Mouse (Mus musculus): ENCODE results near the gene Pabpn1l.
A peak's percentile ranks its signal among the peaks of the same experiment; 100 is the strongest.

Pabpn1l gene

DNA sequence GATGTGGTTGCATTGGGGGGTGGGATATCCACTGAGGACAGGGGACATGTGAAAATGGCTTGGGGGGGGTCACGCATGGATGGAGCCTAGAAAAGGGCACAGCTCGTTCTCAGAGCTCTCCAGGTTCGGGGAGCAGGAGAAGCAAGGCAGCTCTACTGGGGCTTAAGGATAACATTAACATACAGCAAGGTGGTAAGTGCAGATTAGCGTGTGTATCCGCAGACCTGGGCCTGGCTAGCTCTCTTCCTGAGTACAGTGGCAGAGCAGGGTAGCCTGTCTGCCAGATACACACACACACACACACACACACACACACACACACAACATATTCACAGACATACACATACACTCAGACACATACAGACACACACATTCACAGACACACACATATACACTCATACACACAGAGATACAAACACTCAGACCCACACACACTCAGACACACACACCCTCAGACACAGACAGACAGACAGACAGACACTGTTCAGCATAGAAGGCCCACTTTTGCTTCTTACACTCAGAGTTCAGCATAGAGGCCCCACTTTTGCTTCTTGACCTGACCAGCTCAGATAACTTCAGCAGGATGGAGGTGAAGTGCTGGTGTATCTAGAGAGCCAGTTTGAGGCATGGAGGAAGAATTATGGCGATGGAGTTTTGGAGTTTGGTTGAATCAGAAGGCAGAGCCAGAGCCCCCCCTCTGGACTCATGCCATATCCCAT lies 3.7 kb downstream of the Pabpn1l start:
- DNase-seq (ENCODE audit: inconsistent ontology term) = no peak

DNA sequence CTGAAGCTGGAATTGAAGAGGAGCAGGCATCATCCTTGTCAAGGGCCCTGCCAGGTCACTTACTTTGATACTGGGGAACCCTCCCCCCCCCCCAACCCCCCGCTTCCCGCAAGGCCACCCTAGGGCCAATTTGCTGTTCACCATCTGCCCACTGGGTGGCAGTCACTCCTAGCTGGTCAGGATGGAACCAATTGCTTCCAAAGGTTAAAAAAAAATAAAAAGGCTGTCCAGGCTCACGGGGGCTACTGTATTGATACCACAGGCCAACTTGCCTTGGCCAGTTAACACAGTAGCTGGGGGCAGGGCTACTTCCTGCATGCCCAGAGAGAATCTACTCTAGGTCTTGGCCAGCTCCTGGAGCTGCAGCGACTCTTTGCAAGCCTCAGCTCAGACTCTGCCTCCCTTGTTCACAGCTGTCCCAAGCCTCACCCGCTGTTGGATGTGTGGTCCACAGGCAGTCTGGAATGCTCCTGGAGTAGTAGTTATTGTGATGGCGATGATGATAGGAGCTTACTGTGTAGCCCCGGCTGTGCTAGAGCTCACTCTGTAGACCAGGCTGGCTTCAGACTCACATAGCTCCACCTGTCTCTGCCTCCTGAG lies 4.5 kb downstream of the Pabpn1l start:
- peak; percentile 59 for DNase-seq (ENCODE audit: inconsistent ontology term)

DNA sequence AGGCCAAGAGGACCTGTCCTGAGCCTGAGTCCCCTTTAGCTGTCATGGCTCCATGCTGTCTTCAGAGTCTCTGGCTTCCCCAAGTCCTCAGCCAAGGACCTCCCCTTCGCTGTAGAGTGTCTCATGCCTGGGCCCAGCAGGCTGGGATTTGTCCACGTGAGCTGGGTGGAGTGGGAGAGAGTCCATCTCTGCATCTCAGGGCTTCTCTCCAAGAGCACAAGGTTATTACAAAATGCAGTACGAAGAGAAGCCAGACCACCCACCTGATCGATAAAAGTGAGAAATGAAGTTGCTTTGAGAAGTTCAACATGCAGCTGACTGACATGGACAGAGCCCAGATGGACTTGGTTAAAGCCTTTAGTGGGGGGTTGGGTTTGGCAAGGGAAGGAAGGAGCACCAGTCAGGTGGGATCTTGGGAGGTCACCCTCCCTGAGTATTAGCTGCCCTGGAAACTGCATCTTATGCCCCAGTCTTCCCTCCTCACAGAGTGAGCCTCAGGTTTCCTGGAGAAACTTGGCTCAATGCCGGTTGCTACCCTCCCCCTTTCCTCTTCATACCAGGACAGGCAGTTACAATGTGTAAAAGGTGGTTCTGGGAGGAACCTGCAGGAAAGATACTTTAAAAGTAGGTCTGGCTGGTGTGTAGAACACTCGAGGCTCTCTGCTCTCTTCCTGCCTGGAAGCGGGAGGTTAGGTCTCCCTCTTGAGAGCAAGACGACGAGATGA lies 6.2 kb downstream of the Pabpn1l start:
- no peak for DNase-seq (ENCODE audit: inconsistent ontology term)

DNA sequence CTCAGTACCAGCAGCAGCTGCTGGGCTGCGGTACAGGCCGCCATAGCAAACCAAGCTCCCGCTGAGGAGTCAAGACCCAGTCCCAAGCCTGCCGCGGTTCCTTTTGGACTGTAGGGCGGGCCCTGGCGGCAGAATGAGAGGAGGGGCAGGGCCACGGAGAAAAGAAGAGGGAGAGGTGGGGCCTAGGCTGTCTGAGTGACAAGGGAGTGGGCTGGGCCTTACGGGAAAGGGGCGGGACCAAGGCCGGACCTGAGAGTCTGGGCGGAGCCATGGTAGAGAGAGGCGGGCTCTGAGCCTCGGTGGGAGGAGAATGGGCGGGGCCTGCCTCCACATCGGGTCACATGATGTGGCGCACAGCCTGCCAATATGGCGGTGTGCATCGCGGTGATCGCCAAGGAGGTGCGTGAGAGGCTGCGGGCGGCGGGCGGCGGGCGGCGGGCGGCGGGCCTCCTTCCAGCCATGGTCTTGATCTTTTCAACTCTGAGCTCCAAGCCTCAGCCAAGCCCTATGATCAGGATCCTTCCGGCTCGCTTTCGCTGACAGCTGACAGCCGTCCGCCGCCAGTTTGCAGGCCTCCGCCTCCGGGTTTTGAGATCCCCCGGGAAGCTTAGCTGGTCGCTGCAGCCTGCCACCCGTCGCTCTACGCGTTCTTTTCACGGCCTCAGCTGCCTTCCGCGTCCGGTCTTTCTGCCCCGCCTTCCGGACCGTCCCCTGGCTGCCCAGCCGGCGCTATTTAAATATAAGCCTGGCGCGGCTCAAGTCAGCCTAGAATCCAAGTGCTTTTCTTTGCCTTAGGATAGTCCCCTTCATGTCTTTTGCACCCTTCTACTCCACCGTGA lies 11.0 kb downstream of the Pabpn1l start, which contains the start of the genes Galns and Trappc2l:
TSS of gene Galns (minus strand) at position 169 of the 839 bp plus-strand sequence.
TSS of gene Trappc2l (plus strand) at position 346 of the 839 bp plus-strand sequence.
- DNase-seq (ENCODE audit: inconsistent ontology term) = peak; percentile 99

DNA sequence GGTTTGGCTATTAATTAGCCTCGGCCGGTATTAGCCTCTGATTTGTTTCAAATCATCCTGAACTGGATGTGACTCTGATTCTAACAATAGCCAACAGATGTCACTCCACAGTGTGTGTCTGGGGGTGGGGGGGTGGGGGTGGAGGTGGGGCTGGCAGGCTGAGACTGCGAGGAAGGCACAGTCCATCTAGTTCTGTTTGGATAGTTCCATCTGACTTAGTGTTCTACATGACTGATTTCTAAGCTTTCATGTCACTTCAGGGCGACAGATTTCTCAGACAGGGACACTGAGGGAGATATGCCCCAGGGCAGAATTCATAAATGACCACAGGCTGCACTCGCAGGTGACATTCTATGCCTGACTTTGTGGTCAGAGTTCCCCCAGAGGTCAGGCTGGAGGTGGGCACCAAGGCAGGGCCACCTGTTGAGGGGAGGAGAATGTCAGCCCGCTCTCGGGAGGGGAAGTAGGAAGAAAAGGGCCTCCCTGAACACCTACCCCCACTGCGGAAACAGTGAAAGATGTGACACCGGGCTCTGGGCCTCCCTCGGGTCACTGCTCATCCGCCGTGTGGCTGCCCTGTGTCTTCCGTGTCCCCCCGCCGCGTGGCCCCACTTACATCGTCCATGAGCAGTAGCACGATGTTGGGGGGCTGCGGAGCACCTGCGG lies 11.8 kb downstream of the Pabpn1l start:
- DNase-seq (ENCODE audit: inconsistent ontology term) = no peak

DNA sequence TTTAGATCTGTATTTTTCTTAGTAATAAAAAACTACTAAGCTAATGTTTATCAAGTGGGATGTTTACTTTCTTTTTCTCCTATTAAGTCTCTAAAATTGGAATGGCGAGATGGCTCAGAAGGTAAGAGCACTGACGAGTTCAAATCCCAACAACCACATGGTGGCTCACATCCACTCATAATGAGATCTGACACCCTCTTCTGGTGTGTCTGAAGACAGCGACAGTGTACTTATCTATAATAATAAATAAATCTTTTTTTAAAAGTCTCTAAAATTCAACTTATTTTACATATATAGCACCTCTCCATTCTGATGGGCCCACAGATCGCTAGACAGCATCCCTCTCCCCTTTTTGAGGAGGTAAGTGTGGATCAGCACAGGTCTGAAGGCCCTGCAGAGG lies 12.3 kb downstream of the Pabpn1l start:
- no peak for DNase-seq (ENCODE audit: inconsistent ontology term)

DNA sequence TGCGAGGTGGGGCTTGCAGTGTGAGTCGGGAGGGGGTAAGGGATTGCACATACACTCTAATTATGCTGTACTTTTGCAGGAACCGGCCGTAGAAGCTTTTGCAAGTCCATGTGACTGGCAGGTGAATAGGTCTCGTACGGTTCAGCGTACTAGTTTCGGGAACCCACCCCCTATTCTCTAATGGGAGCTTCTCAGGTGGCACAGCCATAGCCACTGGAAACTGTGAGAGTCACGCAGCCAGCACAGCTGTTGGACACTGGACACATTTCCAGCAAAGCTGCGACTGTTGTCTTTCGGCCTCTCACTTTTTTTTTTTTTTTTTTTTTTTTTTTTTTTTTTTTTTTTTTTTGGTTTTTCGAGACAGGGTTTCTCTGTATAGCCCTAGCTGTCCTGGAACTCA lies 15.7 kb downstream of the Pabpn1l start:
- no peak for DNase-seq (ENCODE audit: inconsistent ontology term)

DNA sequence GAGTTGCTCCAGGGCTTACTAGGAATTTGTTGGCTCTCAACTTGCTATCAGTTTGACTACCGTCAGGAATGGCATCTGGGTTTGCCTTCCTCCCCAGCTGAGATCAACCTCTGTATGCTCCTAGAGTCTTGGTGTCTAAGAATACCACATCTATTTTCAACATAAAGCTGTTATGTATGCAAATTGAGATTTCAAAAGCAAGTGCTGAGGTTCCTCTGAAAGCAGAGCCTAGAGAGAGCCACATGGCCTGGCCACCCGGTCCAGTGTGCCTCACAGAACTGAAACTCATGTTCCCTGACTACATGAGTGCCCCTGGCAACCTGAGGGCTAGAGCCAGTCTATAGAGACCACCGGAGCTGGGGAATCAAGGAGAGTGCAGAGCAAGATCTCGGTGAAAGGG lies 17.2 kb downstream of the Pabpn1l start:
- no peak for DNase-seq (ENCODE audit: inconsistent ontology term)

DNA sequence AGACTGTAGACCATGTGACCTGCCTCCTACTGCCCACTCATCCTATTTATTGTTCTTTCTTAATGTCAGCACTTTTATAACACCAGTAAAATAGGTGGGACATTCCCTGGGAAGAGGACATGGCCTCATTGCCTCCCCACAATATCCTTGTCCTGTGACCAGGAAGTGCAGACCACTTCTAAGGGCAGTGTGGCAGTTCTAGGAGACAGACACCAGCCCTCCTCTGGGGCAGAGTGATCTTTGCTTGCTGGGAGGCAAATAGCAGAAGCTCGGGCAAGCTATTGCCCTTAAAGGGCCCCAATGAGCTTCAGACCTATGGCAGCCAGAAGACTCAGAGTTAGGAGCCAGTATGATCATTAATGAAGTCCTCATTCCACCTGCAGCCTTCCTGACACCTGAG lies 17.9 kb downstream of the Pabpn1l start:
- no peak for DNase-seq (ENCODE audit: inconsistent ontology term)

DNA sequence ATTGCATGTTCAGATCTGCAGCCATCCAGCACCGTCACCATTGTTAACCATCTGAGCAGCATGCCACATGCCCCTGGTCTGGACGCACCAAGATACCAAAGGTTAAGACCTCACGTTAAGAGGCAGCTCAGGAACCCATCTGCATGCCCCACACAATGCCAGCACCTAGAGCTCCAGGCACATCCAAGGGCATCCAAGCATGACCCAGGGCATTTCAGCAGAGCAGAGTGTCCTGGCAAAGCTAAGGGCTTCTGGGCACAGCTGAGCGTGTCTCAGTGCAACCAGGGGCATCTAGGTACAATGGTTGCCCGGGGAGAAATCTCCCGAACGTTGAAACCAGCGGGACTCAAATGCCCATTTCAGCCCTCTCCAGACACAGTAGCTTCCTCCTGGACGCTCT lies 21.9 kb downstream of the Pabpn1l start:
- DNase-seq (ENCODE audit: inconsistent ontology term) = no peak

DNA sequence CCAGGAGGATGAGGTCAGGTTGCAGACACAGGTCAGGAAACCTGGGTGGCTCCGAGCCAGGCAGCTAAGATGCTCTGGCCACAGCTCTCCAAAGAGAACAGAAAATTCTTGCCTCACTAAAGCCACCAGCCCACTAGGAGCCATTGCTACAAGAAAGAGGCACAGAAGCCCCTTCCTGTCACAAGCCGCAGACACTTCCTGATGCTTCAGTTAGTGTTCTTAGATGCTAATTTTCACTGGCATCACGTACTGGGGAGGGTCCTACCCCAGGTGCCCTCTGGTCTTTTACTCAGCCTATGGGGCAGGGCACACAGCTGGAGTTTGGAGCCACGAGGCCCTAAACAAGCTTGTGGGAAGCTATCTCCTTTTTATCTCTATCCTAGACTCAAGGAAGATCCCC lies 26.5 kb downstream of the Pabpn1l start:
- no peak for DNase-seq (ENCODE audit: inconsistent ontology term)

DNA sequence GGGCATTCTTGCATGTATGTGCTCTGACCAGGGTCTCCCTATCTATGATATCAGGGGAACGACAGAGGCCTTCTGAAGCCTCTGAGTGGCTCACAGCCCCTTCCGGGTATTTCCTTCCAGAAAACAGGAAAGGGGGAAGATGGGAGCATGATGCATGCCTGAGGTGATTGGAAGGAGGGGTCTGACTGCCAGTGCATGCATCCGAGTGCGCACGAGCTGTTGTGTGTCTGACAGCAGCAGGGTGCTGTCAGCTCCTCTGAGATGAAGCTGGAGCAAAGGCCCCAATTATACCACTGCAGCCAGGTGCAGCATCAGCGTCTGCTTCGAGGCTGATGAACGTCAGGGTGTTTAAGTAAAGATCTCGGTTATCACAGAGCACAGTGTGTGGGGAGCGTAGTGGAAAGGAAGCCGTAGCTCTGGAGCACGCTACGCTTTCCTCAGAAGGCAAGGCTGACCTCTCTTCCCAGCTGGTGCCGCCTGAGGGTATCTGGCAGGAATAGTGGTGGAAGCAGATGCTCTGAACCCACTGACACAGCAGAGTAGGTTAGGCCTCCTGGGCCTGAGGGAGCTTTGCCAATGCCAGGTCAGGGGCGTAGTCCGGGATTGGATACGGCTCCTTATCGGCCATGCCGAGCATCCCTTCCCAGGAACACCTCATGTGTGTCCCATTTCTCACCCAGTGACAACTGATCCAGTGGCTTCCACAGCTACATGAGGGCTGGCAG lies 28.6 kb downstream of the Pabpn1l start:
- no peak for DNase-seq (ENCODE audit: inconsistent ontology term)

DNA sequence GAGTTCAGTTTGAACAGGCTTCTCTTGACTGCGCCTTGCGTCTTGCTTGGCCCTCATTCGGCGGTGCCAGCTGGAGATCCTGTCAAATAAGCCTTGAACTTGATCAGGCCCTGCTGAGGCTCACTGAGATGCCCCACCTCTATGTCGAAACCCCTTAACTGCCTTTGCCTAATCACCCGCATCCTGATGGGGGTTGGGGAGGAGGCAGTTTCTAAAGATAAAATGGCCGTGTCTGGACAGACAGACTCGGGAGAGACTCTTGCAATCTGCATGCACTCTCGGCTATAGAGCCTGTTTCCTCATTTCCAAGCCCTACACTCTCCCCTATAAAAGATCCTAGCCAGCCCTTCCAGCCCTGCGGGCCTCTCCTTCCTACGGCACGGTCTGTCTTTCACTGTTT lies 29.3 kb downstream of the Pabpn1l start:
- DNase-seq (ENCODE audit: inconsistent ontology term) = no peak

DNA sequence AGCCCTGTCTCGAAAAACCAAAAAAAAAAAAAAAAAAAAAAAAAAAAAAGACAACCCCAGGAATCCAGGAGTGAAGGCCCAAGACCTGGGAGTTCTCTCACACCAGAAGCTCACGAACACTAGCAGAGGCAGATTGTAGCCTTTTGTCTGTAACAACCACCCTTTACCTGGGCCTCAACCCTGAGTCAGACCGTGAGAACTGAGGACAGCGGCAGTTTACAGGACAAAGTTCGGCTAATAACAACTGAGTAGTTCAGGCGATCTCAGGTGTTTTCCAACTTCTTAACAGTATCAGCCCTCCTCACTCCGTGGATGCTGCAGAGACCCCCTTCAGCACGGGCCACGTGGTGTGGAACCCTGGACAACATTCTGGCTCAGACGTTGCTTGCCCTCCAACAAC lies 35.8 kb downstream of the Pabpn1l start:
- no peak for DNase-seq (ENCODE audit: inconsistent ontology term)

DNA sequence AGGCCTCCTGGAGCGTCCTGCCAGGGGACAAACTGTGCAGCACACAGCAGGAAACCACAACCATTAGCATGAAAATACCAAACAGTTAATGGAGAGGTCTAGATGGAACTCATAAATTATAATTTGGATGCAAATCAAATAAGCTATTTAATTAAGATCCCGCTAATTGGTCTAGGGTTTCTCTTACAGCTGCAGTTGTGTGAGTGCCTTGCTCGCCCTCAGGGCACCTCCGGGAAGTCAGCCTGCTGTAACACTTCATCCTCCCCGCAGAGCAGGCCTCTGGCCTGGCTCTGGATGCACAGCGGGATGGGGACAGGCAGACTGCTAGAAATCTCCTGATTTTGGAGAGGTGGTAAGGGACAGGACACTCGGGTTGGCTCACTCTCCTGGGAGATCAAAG lies 36.4 kb downstream of the Pabpn1l start:
- peak; percentile 83 for DNase-seq (ENCODE audit: inconsistent ontology term)

DNA sequence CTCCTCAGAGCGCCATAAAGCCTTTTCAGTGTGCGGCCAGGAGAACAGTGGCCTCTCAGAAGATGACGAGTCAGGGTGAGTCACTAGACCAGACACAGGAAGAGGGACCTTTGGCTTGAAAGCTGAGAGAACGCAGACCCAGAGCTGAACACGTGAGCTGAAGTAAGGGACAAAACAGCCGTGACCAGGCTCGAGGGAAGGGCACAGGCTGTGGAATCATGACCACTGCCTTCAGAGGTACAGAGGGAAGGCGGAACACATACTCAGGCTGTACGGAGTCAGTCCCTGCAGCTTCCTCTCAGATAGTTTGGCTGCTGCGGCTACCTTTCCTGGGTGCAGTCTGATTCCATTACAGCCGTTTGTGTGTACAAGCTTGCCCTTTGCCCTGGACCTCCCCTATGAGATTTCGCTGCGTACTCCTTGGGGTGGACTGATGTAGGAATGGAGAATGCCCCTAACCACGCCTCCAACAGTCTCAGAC lies 37.1 kb downstream of the Pabpn1l start:
- peak; percentile 44 for DNase-seq (ENCODE audit: inconsistent ontology term)

DNA sequence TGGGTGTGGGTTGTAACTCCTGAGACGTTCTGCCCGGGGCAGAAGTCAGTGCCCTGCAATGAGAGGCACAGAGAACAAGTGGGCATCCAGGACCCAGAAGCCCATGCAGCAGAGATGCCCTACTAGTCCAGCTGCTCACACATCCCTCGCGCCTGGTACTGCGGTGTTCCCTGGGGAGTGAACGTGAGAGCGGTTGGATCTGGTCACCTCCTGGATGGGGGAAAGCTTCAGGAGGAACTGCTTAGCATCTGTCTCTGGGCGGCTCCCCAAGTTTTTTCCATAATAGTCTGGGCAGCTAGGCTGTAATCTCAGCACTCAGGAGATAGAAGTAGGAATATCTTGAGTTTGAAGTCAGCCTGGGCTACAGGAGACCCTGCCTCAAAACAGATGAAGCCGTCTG lies 37.6 kb downstream of the Pabpn1l start:
- DNase-seq (ENCODE audit: inconsistent ontology term) = no peak

DNA sequence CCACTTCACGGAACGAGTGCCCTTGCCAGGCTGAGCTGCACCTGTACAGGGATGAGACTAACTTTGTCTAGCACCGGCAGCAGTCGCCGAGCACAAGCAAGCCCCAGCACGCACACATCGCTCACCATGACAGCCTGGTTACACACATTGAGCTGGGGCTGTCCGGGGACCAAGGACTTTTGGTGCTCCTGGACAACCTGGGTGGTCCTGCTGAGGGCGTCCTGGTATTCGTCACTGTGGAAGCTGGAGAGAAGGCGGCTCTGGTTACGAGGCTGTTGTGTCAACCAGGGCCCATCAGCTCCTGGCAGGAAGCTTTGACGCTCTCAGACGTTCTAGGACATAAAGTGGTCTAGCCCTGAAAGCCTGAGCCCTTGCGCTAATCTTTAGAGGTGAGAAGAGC lies 41.6 kb downstream of the Pabpn1l start:
- no peak for DNase-seq (ENCODE audit: inconsistent ontology term)

DNA sequence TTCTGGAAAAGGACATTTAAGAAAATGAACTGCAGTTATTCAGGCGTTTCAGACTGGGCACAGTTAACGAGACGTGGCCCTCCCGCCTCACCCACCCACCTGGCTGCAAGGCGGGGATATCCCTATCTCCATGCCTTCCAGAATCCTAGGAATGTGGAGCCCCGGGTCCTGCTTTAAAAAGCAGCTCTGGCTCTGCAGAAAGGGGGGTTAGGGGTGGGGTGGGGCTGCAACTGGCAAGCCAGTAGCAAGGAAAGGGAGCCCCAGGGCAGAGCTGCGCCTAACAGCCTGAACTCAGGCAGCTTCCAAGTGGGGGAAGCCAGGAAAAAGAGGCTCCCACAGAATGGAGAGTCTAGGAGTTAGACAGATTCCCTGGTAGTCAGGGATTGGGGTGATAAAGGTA lies 43.3 kb downstream of the Pabpn1l start:
- peak; percentile 41 for DNase-seq (ENCODE audit: inconsistent ontology term)

DNA sequence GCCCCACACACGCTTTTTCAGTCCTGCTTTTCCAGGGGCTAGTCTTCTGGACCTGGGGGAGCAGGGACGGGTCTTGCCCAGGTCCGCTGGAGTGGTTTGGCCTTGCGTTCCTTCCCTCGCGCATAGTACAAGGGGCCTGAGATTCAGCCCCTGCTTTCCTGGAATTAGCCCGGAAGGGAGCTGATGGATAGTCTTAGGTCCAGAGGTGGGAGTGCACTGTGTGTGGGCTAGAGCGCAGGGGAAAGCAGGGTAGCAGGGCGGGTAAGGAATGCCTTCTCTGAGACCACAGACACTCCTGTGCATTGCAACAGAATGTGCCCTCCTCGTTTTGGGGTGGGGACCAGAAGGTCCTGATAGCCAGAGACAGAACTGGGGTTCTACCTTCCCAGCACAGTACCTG lies 45.4 kb downstream of the Pabpn1l start:
- DNase-seq (ENCODE audit: inconsistent ontology term) = no peak

DNA sequence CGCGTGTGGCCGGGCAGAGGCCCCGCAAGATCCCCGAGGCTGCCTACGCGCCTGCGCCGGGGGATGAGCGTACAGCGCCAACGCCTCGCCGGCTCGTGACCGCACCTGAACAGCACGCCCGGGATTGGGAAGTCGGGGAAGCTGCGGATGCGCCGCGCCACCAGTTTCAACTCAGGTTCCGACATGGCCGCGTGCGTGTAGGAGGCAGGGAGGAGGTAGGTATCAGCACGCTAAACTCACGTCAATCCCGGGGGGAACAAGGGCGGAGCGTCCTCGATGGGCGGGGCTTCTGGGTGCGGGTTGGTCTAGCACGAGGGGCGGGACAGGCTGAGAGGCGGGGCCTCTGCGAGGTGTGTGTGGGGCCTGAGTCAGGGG lies 45.9 kb downstream of the Pabpn1l start, which contains the start of gene Aprt:
TSS of gene Aprt (minus strand) at position 262 of the 375 bp plus-strand sequence.
- peak; percentile 96 for DNase-seq (ENCODE audit: inconsistent ontology term)

Data from Muller cell, postnatal 12 days (primary cell).